Mouse (Mus musculus): ENCODE data around the gene St3gal2. TPM values are rescaled to one million over a fixed set of nuclear protein-coding genes. Genes with fewer than 3 reads are reported as not detected.

Gene St3gal2
- polyA plus RNA-seq (2015; fragmentation: Nextera tagmentation; extraction: Ambion mirVana) = 15.9 and 17.3 TPM in 2 replicates

DNA sequence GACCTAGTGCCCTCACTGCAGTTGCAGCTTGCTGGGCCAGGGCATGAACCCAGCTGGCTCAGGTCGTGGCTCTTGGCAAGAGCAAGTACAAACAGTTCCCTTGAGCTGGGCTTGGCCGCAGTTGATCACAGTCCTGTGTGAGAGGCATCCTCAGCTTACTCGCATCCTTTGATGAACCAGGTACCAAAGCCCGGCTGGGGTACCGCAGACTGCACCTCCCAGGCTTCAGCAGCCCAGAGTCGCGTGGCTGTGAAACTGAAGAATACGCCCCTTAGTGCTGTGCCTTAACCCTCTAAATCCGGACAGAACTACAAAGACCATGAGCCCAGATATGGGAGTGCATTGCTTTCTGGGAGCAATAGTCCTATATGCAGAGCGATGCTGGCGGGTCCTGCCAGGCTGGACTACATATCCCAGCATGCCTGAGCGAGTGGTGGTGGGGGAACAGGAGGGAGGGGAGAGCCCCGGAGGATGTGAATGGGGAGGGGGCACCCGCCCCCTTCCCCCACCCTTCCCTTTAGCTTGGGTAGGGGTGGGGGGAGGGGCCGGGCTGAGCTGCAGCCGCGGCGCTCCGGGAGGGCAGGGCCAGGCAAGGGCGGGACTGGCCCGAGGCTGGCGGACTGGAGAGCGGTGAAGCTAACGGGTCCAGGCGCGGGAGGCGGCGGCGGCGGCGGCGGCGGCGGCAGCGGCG is at the start of gene St3gal2:
St3gal2 (plus strand) TSS at position 582 of the 691 bp plus-strand sequence.

DNA sequence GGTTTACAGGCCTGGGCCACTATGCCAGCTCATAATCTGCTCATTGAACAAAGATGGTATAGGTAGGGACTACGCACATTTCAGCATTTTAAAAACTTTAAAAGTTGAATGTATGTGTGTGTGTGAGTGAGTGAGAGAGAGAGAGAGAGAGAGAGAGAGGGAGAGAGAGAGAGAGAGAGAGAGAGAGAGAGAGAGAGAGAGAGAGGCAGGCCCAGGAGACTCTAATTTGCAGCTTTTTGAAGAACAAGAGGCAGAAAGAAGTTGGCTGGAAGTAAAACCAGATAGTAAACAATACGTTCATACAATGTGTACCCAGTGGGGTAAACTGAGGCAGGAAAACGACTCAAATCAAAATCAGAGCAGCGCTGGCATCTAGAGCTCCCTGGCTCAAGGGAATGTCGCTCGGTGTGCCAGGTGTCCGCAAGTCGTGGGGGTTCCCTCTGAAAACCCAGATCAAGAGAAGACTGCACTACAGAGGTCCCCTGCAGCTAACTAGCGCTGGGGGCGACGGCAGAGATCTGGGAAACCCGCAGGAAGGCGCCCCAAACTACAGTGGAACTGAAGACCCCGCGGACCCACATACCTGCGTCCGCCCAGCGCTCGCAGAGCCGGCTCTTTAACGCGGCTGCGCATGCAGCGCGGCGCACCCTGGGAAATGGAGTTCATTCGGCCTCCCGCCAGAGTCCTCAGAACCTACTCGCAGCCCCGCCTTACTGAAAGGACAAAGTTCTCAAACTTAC is 17.7 kb upstream of the St3gal2 start, which contains the start of gene Fuk:
Fuk (minus strand) TSS at position 650 of the 740 bp plus-strand sequence.

GRCm38 (mm10) chr8:110997547-110998531 is 78.1 kb downstream of the St3gal2 start, which contains the start of gene Ddx19a:
Gene Ddx19a (minus strand): TSS chr8:110997800.

Small RNAs within 50 kb of the gene (microRNA-seq; reads per million reads assigned to microRNA genes)
- not detected for gene Mir3473d (ENCODE audit: borderline replicate concordance, insufficient number of aligned reads)

Other genes with a start within 250 kb of the St3gal2 start
- gene Mtss1l, start 198.4 kb upstream of the St3gal2 start, polyA plus RNA-seq (2015; fragmentation: Nextera tagmentation; extraction: Ambion mirVana) = 7.7 and 8.9 TPM in 2 replicates
- gene Il34, start 114.0 kb upstream of the St3gal2 start, polyA plus RNA-seq (2015; fragmentation: Nextera tagmentation; extraction: Ambion mirVana) = 5.5 and 8.3 TPM in 2 replicates
- 45.2 and 62.4 TPM in 2 replicates for gene Cog4, start 73.3 kb upstream of the St3gal2 start, polyA plus RNA-seq (2015; fragmentation: Nextera tagmentation; extraction: Ambion mirVana)
- gene Sf3b3, start 73.1 kb upstream of the St3gal2 start, polyA plus RNA-seq (2015; fragmentation: Nextera tagmentation; extraction: Ambion mirVana) = 30.9 and 48.4 TPM in 2 replicates
- gene Fuk, start 17.4 kb upstream of the St3gal2 start, polyA plus RNA-seq (2015; fragmentation: Nextera tagmentation; extraction: Ambion mirVana) = 3.1 and 4.3 TPM in 2 replicates
- gene Ddx19a, start 77.9 kb downstream of the St3gal2 start, polyA plus RNA-seq (2015; fragmentation: Nextera tagmentation; extraction: Ambion mirVana) = 10.0 and 10.7 TPM in 2 replicates
- gene Ddx19b, start 111.8 kb downstream of the St3gal2 start, polyA plus RNA-seq (2015; fragmentation: Nextera tagmentation; extraction: Ambion mirVana) = 2.0 and 2.9 TPM in 2 replicates
- 28.0 and 57.3 TPM in 2 replicates for gene Aars, start 113.2 kb downstream of the St3gal2 start, polyA plus RNA-seq (2015; fragmentation: Nextera tagmentation; extraction: Ambion mirVana)
- gene Exosc6, start 136.4 kb downstream of the St3gal2 start, polyA plus RNA-seq (2015; fragmentation: Nextera tagmentation; extraction: Ambion mirVana) = 15.1 and 20.4 TPM in 2 replicates
- gene Clec18a, start 172.5 kb downstream of the St3gal2 start, polyA plus RNA-seq (2015; fragmentation: Nextera tagmentation; extraction: Ambion mirVana) = 0.20 and 2.9 TPM in 2 replicates
- gene Pdpr, start 174.7 kb downstream of the St3gal2 start, polyA plus RNA-seq (2015; fragmentation: Nextera tagmentation; extraction: Ambion mirVana) = 6.0 and 8.8 TPM in 2 replicates

All from adrenal gland, postnatal 0 days (tissue).